Mouse (Mus musculus) frontal cortex, adult 2 months (tissue): ENCODE measurements around the gene Brf1. TPM values are rescaled to one million over a fixed set of nuclear protein-coding genes. Genes with fewer than 3 reads are reported as not detected.
A peak's percentile ranks its signal among the peaks of the same experiment; 100 is the strongest.

Experiments used
- DNase-seq, 2 experiments: peaks; one replicate each; pipeline ENCODE4 v3.0.0; 2022; ENCODE audit warnings: low spot score in 1 of 2; ENCODE audit errors: extremely low spot score in 1 of 2
- polyA plus RNA-seq: library from polyadenylated mRNA; depleted of rRNA; stranded (reverse); fragments of >200 nt; gene quantifications from 2 replicates; pipeline ENCODE4 v1.2.3, GENCODE M21; 2012

Gene Brf1
- polyA plus RNA-seq, 1 experiment: 51.5 TPM

GRCm38 (mm10) chr12:113018763-113019162 is 18.3 kb upstream of the Brf1 start:
- no peak for DNase-seq

DNA sequence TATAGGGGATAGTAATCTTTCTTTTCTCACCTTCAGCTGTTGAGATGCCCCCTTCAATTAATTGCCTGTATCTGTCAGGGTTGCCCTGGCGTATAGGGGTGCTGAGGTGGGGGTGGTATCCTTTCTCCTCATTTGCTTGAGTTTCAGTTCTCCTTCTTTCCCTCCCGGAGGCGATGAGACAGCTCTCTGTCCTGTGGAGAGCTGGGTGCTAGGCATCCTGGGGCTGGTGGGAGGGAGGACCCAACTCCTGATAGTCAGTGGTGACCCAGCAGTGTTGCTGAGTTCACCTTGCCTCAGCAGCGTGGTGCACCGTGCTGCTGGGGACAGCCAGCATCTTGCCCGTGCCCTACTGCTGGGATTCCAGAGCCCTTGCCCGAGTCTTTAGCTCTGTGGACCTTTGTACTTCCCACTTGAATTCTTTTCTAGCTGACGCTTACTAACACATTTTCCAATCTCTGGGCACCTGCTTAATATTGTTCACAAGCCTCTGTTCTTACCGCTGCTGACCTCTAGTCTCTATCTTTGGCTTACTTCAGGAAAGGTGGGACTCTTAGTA is 17.0 kb upstream of the Brf1 start:
- no peak for DNase-seq

DNA sequence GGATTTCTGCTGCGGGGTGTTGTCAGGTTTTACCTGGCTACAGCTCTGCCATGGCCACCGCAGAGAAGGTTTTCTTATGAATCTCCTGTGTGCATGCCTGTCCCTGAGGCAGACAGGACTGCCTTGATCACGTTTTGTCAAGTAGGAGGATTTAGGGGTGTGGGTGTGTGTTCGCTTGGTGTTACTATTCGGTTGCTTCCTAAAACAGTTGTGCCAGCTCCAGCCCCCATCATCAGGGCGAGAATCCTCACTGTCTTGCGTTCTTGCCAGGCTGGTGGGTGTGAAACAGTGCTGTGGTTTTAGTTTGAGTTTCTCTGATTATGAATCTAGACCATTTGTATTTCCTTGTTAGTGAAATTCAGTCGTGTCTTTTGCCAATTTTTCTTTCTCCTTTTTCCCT is 16.5 kb upstream of the Brf1 start:
- peak; percentile 83 to 89 for DNase-seq

DNA sequence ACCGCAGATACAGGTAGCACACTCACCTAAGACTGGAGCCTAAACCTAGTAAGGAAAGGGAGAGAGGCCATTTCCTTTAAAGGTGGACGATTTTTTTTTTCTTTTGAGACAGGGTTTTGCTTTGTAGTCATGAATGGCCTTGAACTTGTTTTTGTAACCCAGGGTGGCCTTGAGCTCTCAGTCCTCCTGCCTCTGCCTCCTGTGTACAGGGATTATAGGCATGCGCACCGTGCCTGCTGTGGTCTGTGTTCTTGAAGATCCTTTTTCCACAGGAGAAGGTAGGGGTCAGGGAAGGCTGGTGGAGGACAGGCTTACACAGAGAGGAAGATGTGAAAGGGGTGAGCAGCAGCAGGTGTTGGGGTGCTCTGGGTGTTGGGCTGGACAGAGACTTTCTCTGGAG is 15.5 kb upstream of the Brf1 start:
- DNase-seq: no peak

- peak in 1 of 2 experiments; percentile 32 for DNase-seq
Observed at GRCm38 (mm10) chr12:113014561-113015556, 14.4 kb upstream of the Brf1 start.

GRCm38 (mm10) chr12:113013604-113014558 is 13.4 kb upstream of the Brf1 start, which contains the start of gene Pacs2:
Gene Pacs2 (plus strand): TSS chr12:113014508.
- DNase-seq: peak; percentile 65 to 91

DNA sequence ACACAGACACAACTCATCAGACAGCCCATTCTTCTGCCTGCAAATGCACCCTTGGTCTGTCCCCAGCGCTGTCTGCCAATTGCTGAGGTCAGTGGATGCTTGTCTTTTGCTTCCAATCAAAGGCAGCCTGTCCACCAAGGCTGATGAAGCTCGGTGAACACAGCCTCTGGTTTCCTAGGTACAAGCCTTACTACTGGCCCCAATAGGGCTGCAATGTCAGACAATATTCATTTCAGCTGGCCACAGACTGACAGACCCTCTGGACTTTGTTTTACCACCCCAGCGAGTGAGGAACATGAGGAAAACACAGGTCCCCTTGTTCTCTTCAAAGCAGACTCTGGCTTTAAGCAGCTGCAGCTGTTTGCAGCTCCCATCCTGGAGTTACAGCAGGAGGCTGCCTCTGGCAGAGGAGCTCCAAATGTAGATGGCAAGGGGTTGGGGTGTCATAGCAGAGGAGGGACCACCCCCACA is 12.6 kb upstream of the Brf1 start:
- peak; percentile 56 to 64 for DNase-seq

GRCm38 (mm10) chr12:113012443-113012842 is 11.9 kb upstream of the Brf1 start:
- no peak for DNase-seq

DNA sequence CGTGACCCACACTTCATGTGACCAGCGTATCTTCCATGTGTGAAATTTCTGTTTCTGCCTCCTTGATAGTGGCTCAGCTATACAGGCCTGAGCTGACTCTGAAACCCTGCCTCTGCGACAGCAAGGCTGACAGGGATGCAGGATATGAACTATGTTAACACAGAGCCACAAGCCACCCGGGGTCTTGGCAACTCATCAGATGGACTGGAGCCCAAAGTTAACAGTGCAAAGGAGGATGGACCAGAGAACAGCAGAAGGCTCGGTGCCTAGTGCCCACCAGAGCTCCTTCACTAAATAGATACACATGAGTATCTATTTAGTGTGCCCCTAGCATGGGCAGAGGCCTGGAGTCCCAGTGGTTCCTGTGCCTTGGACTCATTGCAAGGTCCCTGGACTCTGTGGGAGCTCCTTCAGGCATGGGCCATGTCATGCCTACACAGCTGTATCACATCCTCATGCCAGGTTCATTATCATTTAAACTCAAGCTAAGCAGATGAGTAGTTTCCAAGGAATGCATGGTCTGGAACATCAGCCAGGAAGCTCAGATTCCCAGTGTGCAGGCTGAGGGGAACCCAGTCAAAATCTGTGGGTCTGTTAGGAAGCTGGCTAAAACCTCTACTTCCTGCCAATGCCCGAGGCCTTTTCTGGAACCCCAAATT is 11.3 kb upstream of the Brf1 start:
- no peak for DNase-seq

GRCm38 (mm10) chr12:113004993-113005392 is 4.5 kb upstream of the Brf1 start:
- DNase-seq: peak in 1 of 2 experiments; percentile 77

DNA sequence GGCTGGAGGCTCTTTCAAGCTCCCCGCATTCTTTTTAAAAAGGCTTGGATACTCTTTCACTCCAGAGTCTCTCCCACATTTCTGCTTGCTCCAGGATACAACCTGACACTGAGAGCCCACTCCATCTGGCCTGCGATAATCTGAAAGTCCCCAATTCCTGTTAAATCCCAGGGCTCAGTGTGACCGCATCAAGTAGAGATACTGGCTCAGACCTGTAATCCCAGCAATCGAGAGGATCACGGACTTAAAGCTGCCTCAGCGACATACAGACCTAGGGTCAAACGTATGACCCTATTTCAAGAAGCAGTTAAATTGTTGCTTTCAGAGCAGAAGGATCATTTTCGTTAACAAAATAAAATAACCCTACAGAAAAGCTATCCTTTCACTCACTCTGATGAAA is 3.5 kb upstream of the Brf1 start:
- no peak for DNase-seq

DNA sequence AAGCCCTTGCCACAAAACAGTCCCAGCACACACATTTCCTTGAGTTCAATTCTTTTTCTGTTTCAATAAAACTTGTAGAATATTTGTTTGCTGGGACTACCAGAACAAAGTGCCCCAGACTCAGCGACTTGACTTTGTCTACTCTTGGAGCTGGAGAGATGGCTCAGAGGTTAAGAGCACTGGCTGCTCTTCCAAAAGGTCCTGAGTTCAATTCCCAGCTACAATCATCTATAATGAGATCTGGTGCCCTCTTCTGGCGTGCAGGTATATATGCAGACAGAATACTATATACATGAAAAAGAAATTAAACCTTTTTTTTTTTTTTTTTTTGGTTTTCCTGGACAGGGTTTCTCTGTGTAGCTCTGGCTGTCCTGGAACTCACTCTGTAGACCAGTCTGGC is 2.2 kb upstream of the Brf1 start:
- no peak for DNase-seq

DNA sequence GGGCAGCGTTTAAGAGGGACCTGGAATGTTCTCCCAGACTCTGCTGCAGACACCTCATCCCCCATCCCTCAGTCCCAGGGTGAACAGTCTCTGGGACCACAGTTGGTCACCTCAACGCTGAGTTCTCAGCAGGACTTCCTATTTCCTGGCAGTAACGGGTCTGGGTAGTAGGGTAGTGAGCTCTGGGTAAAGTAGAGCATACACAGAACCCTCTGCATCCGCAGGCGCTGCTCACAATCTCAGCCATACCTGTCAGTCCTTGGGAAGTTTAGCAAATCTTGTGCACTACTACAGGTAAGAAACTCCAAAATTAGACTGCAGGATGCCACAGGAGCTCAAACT is 600 bp upstream of the Brf1 start:
- no peak for DNase-seq

DNA sequence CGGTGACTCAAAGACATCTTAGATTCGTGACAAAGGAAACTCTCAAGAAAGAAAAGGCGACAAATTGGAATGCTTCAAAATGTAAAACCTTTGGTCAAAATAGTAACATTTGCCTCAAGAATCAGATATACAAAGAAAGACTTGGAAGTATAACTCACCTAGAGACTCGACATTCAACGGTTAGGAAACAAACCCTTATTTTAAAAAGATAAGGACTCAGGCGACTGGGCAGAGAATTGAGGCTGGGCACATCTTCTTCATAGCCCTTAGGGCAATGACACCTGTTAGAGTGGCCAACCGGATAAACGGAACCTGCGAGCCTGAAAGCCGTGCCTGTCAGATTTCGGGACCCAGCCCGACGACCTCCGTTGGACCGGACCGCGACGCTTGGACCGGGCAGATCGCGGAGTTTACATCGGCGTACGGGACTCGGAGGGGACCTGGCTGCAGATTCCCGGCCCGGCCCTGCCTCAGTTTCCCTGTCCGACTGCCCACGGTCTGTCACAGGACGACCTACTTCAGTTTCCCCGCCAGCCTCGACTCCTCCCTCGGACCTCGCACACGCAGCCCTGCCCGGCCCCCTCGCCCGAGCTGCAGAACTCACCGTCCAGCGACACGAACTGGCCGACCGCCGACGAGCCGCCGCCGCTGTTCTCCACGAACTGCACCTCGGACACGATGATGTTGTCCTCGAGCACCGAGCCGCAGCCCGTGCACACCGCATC is 773 bp downstream of the Brf1 start:
- no peak for DNase-seq

GRCm38 (mm10) chr12:112994153-112994552 is 6.4 kb downstream of the Brf1 start:
- DNase-seq: no peak

DNA sequence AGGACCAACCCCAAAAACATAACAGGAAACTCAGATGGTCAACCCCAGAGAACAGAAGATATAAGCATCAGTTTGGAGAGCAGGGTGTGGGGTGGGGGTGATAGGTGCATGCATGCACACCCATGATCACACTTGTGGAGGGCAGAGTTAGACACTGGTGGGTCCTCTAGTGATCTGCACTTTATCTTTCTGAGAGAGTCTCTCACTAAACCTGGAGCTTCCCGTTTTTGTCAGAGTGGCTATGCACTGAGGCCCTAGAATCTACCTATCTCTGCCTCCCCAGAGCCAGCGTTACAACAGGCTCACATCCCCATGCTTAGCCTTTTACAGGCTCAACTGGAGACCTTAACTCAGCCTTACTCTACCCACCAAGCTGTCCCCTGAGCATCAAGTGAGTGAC is 9.1 kb downstream of the Brf1 start:
- no peak for DNase-seq

DNA sequence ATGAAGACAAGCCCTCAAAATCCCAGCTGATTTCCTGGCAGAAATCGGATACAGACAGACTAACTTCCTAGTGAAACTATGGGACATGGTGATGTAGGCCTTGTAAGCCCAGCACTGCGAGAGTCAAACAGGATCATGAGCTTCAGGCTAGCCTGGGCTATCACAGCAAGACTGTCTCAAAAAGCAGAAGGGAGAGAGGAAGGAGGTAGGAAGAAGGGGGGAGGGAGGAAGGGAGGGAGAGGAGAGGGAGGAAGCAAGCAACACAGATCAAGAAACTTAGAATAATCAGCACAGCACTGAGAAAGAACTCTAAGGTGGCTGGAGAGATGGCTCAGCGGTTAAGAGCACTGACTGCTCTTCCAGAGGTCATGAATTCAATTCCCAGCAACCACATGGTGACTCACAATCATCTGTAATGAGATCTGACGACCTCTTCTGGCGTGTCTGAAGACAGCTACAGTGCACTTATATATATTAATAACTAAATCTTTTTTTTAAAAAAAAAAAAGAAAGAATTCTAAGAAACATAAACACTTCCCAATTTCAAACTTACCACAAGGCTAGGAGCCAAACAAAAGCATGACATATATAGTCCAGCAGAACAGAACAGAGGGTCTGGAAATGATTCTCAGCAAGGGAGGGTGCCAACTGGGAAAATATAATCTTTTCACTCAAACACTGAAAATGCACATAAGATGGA is 9.6 kb downstream of the Brf1 start:
- no peak for DNase-seq

DNA sequence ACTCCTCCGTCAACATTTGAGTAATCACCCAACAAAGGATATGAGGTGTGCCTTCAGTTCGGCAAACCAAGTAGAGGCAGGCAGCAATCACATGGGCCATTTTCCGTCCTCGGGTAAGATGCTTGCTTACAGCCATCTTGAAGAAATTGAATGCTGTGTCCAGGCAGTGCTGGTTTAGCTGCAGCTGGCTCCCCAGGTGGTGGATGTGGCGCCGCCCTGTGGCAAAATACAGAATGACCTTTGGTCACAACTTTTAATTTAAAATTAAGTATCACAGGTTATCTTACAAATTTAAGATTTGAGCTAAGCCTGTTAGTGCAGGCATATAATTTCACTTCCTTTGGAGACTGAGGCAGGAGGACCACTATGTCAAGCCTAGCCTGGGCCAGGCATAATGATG is 12.6 kb downstream of the Brf1 start:
- no peak for DNase-seq

DNA sequence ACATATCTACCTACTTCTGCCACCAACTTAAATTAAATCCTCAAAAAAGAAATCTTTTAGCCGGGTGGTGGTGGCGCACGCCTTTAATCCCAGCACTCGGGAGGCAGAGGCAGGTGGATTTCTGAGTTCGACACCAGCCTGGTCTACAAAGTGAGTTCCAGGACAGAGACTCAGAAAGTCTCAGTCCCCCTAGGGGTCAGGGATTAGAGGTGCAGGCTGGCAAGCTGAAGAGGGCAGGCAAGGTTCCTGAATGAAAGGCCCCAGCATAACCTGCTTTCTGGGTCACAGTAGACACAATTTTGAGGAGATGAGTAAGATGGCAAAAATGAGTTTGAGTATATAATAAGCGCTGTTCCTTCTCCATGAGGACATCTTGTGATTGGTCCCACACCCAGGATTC is 15.2 kb downstream of the Brf1 start:
- DNase-seq: no peak
